Mouse (Mus musculus) kidney, postnatal 36 days (tissue): ENCODE data around the gene Unc13a.

Experiments
- DNase-seq, 2 experiments: peaks; one replicate each; pipeline ENCODE4 v3.0.0; 2021 to 2022; ENCODE audit warnings: mixed read lengths in 2 of 2

Unc13a gene

DNA sequence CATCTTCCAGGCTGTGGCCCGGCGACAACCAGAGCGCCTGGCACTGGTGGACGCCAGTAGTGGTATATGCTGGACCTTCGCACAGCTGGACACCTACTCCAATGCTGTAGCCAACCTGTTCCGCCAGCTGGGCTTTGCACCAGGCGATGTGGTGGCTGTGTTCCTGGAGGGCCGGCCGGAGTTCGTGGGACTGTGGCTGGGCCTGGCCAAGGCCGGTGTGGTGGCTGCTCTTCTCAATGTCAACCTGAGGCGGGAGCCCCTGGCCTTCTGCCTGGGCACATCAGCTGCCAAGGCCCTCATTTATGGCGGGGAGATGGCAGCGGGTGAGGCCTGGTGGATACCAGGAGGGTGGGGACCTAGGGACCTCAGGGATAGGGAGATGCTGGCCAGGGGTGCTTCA is 92.1 kb downstream of the Unc13a start:
- DNase-seq: no peak

DNA sequence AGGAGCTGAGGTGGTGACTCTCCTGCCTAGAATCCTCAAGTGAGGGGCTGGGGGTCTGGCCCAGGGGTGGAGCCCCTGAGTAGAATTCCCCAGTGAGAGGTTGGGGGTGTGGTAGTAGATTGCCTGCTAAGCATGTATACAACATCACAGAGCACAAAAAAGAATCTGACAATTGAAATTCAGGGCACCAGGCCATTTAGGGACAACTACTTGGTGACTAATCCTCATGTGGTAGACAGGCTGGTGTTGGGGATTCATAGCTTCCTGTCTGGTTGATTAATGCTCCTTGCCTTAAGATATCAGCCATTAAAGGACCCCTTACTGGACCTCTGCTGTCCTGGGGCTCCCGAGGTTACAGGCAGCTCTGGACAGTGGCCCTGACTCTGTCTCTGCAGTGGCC is 92.5 kb downstream of the Unc13a start:
- DNase-seq: no peak

DNA sequence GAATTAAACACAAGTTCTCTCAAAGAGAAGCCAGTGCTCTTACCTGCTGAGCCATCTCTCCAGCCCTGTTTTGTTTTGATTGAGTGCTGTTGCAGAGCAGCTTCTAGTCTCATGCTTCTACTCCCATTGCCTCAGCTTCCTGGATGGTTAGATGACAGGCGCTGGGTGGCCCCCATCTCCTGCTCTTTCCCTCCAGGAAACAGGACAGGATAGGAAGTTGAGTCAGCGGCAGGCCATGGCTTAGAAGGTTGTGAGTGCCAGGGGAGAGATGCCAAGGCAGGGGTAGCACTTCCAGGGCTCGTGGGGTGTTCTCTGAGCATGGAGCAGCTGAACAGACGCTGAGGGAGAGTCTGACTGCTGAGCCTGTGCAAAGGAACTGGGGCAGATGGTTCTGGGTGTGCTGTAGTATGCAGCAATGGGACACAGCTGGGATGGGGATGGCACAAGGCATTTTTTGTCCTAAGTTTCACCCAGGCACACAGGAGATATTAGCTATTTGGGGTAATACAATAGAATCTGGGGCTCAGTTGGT is 93.6 kb downstream of the Unc13a start:
- DNase-seq: no peak

DNA sequence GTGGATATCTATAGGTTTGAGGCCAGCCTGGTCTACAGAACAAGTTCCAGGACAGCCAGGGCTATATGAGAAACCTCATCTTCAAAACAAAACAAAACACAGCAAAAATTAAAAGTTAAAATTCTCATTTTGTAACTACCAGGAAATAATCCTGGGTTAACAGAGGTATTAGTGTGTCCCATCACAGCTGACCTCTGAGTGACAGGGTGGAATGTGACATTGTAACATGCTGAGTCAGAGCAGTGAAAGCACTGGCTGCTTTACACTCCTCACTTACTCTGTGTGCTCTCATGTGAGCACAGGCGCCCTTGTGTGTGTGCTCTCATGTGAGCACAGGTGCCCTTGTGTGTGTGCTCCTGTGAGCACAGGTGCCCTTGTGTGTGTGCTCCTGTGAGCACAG is 96.5 kb downstream of the Unc13a start:
- DNase-seq: no peak

DNA sequence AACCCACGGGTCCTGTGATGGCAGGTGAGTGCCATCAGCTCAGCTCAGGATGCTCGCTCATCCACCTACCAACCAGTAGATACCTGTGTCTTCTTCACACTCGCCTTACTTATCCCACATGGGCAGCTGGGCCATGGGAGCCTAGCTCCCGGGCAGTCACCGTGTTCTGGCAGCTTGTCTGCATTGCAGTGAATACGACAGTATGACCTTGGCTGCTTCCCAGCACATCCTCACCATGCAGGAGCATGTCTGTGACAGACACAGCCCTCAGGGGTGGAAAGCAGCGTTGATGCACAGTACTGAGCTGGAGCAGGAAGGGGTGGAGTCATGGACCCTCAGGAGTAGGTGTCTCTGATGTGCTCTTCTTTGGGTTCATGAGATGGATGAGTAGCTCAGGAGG is 97.1 kb downstream of the Unc13a start:
- DNase-seq: no peak
